Mouse (Mus musculus) right cerebral cortex, adult 18-20 months (tissue): ENCODE results near the gene Rgs16.

ENCODE experiments used
- DNase-seq: peaks from one replicate; pipeline ENCODE4 v3.0.0; 2022; ENCODE audit warnings: mixed read lengths

The Rgs16 gene

GRCm38 (mm10) chr1:153721565-153722310 lies 18.4 kb upstream of the Rgs16 start:
- DNase-seq, result no peak

- no peak for DNase-seq
These were observed 16.7 kb upstream of the Rgs16 start for GRCm38 (mm10) chr1:153723426-153723825.

- DNase-seq, result peak; percentile 40
These were observed 13.5 kb upstream of the Rgs16 start for GRCm38 (mm10) chr1:153726636-153727035.

- no peak for DNase-seq
These were observed 10.3 kb upstream of the Rgs16 start for GRCm38 (mm10) chr1:153729806-153730205.

- DNase-seq, result no peak
These were observed 9.5 kb upstream of the Rgs16 start for GRCm38 (mm10) chr1:153730671-153731070.

GRCm38 (mm10) chr1:153733181-153733580 lies 7.0 kb upstream of the Rgs16 start:
- DNase-seq, result no peak

GRCm38 (mm10) chr1:153734866-153735265 lies 5.3 kb upstream of the Rgs16 start:
- no peak for DNase-seq

- DNase-seq, result no peak
These were observed 4.1 kb upstream of the Rgs16 start for GRCm38 (mm10) chr1:153736096-153736495.

- peak; percentile 40 for DNase-seq
These were observed 2.8 kb upstream of the Rgs16 start for GRCm38 (mm10) chr1:153737101-153738085.

- no peak for DNase-seq
These were observed 623 bp upstream of the Rgs16 start for GRCm38 (mm10) chr1:153739437-153740015.

- no peak for DNase-seq
These were observed 739 bp downstream of the Rgs16 start for GRCm38 (mm10) chr1:153740775-153741400.

GRCm38 (mm10) chr1:153741551-153742316 lies 1.6 kb downstream of the Rgs16 start:
- DNase-seq, result no peak

- DNase-seq, result peak; percentile 73
These were observed 2.4 kb downstream of the Rgs16 start for GRCm38 (mm10) chr1:153742374-153743155.

GRCm38 (mm10) chr1:153746119-153746670 lies 6.0 kb downstream of the Rgs16 start:
- DNase-seq, result no peak

- peak; percentile 76 for DNase-seq
These were observed 6.6 kb downstream of the Rgs16 start for GRCm38 (mm10) chr1:153746728-153747127.

- no peak for DNase-seq
These were observed 7.8 kb downstream of the Rgs16 start for GRCm38 (mm10) chr1:153747861-153748530.

GRCm38 (mm10) chr1:153748549-153748948 lies 8.4 kb downstream of the Rgs16 start:
- no peak for DNase-seq

GRCm38 (mm10) chr1:153749211-153749801 lies 9.2 kb downstream of the Rgs16 start, which contains the start of gene Rnasel:
TSS of gene Rnasel (plus strand) at chr1:153749426.
- peak; percentile 64 for DNase-seq

- no peak for DNase-seq
These were observed 9.9 kb downstream of the Rgs16 start for GRCm38 (mm10) chr1:153750054-153750453.
